Mouse (Mus musculus): ENCODE measurements around the gene Gm17662. TPM values are rescaled to one million over a fixed set of nuclear protein-coding genes. Genes with fewer than 3 reads are reported as not detected.
A peak's percentile ranks its signal among the peaks of the same experiment; 100 is the strongest.

Gene Gm17662
- polyA plus RNA-seq, 1 experiment from 2014 or later = not detected

GRCm38 (mm10) chr4:104894004-104894734, 37.0 kb downstream of the Gm17662 start:
- peak; percentile 60 for DNase-seq (ENCODE audit: extremely low spot score, low spot score)
- H3K4me3 ChIP-seq = no peak overlapping the region
- no peaks in the 10 kb centered on the region for H3K27me3 ChIP-seq (ENCODE audit: poor library complexity, severe bottlenecking)
- 0 out of 2 replicates have a peak, but pooled peaks cover 5% of the 10 kb centered on the region for H3K9me3 ChIP-seq
- H3K4me1 ChIP-seq = peaks cover 2% of the 10 kb centered on the region
- no peaks in the 10 kb centered on the region for H3K36me3 ChIP-seq (replicated peaks)
- no peak overlapping the region for H3K27ac ChIP-seq
- WGBS = 61% methylated on average over 13 of the region's 13 CpGs

GRCm38 (mm10) chr4:104902836-104903235, 45.7 kb downstream of the Gm17662 start:
- no peak for DNase-seq (ENCODE audit: extremely low spot score, low spot score)
- Histone ChIP-seq H3K9me3 (no peaks in the 10 kb centered on the region), H3K27me3 (ENCODE audit: poor library complexity, severe bottlenecking) (no peaks in the 10 kb centered on the region), H3K4me3 (no peak overlapping the region), H3K4me1 (no peaks in the 10 kb centered on the region), H3K27ac (no peak overlapping the region), H3K36me3 (replicated peaks) (no peaks in the 10 kb centered on the region)
- 80% methylated on average over 2 of the region's 2 CpGs for WGBS

- Histone ChIP-seq H3K36me3 (replicated peaks) (no peaks in the 10 kb centered on the region), H3K9me3 (no peaks in the 10 kb centered on the region), H3K27ac (no peak overlapping the region), H3K27me3 (ENCODE audit: poor library complexity, severe bottlenecking) (no peaks in the 10 kb centered on the region), H3K4me1 (no peaks in the 10 kb centered on the region), H3K4me3 (no peak overlapping the region)
- 94% methylated on average over 6 of the region's 6 CpGs for WGBS
- DNase-seq (ENCODE audit: extremely low spot score, low spot score) = no peak
Observed at GRCm38 (mm10) chr4:104905049-104905448, 47.9 kb downstream of the Gm17662 start.

Other genes with a start within 250 kb of the Gm17662 start
- gene C8b, start 91.0 kb upstream of the Gm17662 start, polyA plus RNA-seq (2016; fragmentation: Nextera tagmentation; extraction: Ambion mirVana) = 0.11 TPM in 1 of 2 replicates, not detected in the other
- gene C8a, start 19.1 kb downstream of the Gm17662 start, polyA plus RNA-seq (2016; fragmentation: Nextera tagmentation; extraction: Ambion mirVana) = not detected in 2 replicates
- gene Fyb2, start 56.1 kb downstream of the Gm17662 start, polyA plus RNA-seq (2016; fragmentation: Nextera tagmentation; extraction: Ambion mirVana) = 0.09 and 0.15 TPM in 2 replicates

All from forebrain, embryonic 10.5 days (tissue).